In genomic region chr5:13477653-13478052, GRCm38 (mm10) we compare ENCODE assay signal across 10 mouse cellular contexts.
DNase-seq lines count a peak whose midpoint lies in the region.
"Had no signal": no experiment of that assay in that cellular context is flagged by ENCODE, and none has a peak within 500 bp of the region (broad histone marks: within the 10 kb centered on the region; RNA-seq: fewer than 3 reads in every experiment).

No protein-coding gene starts in this region.

- DNase-seq in adrenal gland, postnatal 10 days = peak; percentile 16
- no peak for DNase-seq in adrenal gland, adult 18-20 months (ENCODE audit: low spot score in 2 of 2)
- peak; percentile 13 to 26 for DNase-seq in left cerebral cortex, adult 18-20 months (ENCODE audit: low spot score in 2 of 2)
- DNase-seq in left cerebral cortex, adult 9 months (ENCODE audit: low spot score in 2 of 2) = no peak
- peak; percentile 43 for DNase-seq in 3134 (ENCODE audit: extremely low read depth, insufficient read length, low spot score)
- peak; percentile 46 for DNase-seq in fibroblast of lung, adult 2 months (ENCODE audit: low read depth)
- DNase-seq in ovary, postnatal 14 days (ENCODE audit: low spot score) = no peak
- DNase-seq in embryo, embryonic 10.5 days (ENCODE audit: low spot score) = no peak
- DNase-seq: kidney, postnatal 4 days; midbrain, embryonic 14.5 days had no signal

Comparison
In these comparisons a context has a peak if more than half of its experiments do, and no peak if none do; other contexts are left out.
1. DNase-seq: peak in adrenal gland, postnatal 10 days (single experiment), left cerebral cortex, adult 18-20 months (2 of 2), 3134 (single experiment) and fibroblast of lung, adult 2 months (single experiment); none in adrenal gland, adult 18-20 months (0 of 2), left cerebral cortex, adult 9 months (0 of 2), ovary, postnatal 14 days (single experiment) and embryo, embryonic 10.5 days (single experiment).